Mouse (Mus musculus) heart, postnatal 25 days (tissue): ENCODE data around the gene Rngtt. TPM values are rescaled to one million over a fixed set of nuclear protein-coding genes. Genes with fewer than 3 reads are reported as not detected.

Experiments
- microRNA-seq: library from miRNA; unstranded; fragments of <30 nt; microRNA quantifications from one replicate; pipeline ENCODE4 v1.2.0, GENCODE M21; 2022
- total RNA-seq, 2 experiments: library from RNA; stranded (reverse); gene quantifications; 2 replicates each; pipeline ENCODE4 v1.2.3; 2021

Rngtt gene
- total RNA-seq, 2 experiments from 2014 or later, result 10.4 to 10.6 TPM

Small RNA genes lying within 50 kb of the gene (microRNA-seq; reads per million reads assigned to microRNA genes)
- not detected for gene Mir8118

Other genes starting within 250 kb of the Rngtt start
- 1 to 10 TPM; 1.5 to 1.6 TPM for gene Gabrr2, start 247.3 kb upstream of the Rngtt start, total RNA-seq
- under 1 TPM; 0.39 to 0.59 TPM for gene Gabrr1, start 177.8 kb upstream of the Rngtt start, total RNA-seq
- gene Pm20d2, start 120.6 kb upstream of the Rngtt start, total RNA-seq, result 10 to 100 TPM; 47.7 to 48.8 TPM
- not detected for gene Srsf12, start 101.3 kb upstream of the Rngtt start, total RNA-seq
- gene Pnrc1, start 20.1 kb upstream of the Rngtt start, total RNA-seq, result 100 to 1,000 TPM; 126 to 127 TPM